Mouse (Mus musculus): ENCODE measurements at regions not wholly inside any gene's neighbourhood (a gene's known extent, or its start where the extent isn't known, plus 50 kb on each side); places are given as distances from the start of the nearest gene placed in this dataset.

DNA sequence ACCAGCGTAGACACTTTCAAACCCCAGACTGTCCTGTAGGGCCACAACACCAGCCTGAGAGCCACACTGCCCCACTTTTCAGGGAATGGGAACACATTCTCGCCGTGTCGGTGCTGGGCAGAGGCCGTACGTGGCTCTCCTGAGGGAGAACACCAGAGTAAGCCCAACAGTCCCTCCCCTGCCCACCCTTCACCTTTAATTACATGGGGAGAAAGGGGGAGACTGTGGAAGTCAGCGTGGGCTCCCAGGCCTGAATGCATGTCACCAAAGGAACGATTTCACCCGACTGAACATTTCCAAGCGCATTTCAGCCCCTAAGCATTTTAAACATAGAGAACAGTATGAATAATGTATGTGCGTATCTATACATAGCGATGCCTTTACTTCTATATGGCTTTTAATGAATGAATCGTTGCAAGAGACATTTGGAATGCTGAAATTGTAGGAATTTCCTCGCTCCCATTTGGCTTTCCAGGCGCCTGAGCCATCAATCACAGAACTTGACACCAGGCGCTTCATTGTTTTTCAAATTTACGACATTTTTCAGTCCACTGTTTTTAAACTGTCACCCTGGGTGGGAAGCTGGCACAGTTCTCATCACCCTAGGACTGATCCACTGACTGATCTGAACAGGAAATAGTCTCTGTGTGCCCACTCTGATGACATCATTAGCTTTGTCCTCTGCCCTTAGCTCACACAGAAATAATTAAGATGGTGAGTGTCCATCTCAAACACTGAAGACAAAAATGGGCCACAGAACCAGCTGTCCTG is 152.3 kb downstream of the Atp23 start:
- in situ Hi-C loops (cut with MboI, MseI) = no loop called here

GRCm38 (mm10) chr10:126734661-126735060 is 166.5 kb downstream of the Atp23 start:
- in situ Hi-C loops (cut with MboI, MseI) = no loop called here

- in situ Hi-C loops (cut with MboI, MseI) = no loop called here
Measured at GRCm38 (mm10) chr10:126727840-126728239, 173.3 kb downstream of the Atp23 start.

DNA sequence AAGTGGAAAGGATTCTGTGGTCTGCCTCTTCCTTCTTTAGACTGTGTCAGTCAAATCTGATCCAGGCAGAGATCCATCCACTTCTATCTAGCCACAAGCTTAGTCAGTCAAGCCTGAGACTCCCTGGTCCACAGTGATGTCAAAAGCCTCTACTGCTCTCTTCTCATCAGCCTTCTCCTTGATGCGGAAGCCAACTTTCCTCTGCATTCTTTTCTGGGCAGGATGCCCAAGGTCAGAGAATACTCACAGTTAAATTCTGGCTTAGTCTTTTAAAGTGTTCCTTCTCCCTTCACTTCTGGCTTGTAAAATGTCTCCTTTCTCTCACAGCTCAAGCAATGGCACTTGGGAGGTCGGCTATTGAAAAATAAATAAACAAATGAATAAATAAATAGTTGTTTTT is 183.2 kb downstream of the Atp23 start:
- in situ Hi-C loops (cut with MboI, MseI) = no loop called here

DNA sequence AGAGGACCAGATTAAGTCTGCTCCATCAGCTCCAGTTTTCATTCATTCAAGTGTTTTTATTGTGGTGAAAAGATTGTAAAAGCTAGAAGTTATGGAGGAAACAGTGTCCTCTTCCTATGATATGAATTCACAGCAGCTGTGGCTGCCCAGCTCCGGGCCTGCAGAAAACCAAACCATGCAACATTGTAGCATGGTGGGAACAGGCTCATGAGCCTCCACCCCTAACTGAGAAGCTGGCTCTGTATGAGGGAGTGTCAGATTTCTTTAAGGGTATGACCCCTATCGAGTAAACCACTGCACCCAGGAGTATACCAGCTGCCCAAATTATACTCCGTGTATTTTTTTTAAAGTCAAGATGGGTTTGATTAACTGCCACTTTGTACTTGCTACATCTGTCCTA is 189.4 kb downstream of the Atp23 start:
- in situ Hi-C loops (cut with MboI, MseI) = no loop called here

- in situ Hi-C loops (cut with MboI, MseI) = no loop called here
Measured at GRCm38 (mm10) chr10:126709219-126709917, 191.8 kb downstream of the Atp23 start.

- in situ Hi-C loops (cut with MboI, MseI) = no loop called here
Measured at GRCm38 (mm10) chr10:126708730-126709129, 192.4 kb downstream of the Atp23 start.

- in situ Hi-C loops (cut with MboI, MseI) = no loop called here
Measured at GRCm38 (mm10) chr10:126708215-126708614, 192.9 kb downstream of the Atp23 start.

GRCm38 (mm10) chr10:126697086-126697485 is 204.1 kb downstream of the Atp23 start:
- in situ Hi-C loops (cut with MboI, MseI) = no loop called here

- in situ Hi-C loops (cut with MboI, MseI) = no loop called here
Measured at GRCm38 (mm10) chr10:126690914-126691673, 210.1 kb downstream of the Atp23 start.

DNA sequence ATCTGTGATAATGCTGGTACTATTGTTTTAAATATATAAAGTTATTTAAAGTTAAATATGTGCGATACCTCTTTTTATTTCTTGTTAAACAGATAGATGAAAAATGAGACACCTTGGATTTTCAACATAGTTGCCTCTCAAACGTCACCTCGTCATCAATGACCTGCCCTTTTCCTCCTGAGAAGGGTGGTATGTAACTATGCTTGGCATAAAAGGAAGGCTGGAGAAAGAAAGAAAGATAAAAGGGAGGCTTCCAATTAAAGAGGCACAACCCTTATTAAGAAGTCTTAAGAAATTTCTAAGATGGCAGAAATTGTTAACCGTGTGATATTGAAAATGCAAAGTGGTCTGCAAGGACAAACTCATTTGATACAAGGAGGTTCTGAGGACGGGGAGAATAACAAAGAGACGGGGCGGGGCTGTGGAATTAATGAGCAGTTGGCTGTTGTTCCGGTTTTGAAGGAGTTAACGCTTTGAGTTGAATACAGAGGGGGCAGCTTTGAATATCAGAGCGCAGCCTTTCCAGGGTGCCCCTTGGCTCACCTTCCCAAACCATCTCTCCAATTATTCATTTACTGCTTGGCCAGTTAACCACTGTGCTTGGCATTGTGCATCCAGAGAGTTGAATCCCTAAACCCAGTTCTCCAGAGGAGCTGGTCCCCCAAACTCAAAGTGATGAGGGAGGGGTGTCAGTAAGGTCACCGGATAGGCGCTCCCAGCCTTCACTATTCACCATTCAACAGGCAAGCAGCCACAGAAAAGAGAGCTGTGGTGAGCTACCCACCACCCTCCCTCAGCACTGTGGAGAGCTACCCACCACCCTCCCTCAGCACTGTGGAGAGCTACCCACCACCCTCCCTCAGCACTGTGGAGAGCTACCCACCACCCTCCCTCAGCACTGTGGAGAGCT is 220.6 kb downstream of the Atp23 start:
- in situ Hi-C loops (cut with MboI, MseI) = no loop called here

- in situ Hi-C loops (cut with MboI, MseI) = no loop called here
Measured at GRCm38 (mm10) chr10:126679224-126680120, 221.7 kb downstream of the Atp23 start.

- in situ Hi-C loops (cut with MboI, MseI) = no loop called here
Measured at GRCm38 (mm10) chr10:126673437-126673836, 227.7 kb downstream of the Atp23 start.

- in situ Hi-C loops (cut with MboI, MseI) = no loop called here
Measured at GRCm38 (mm10) chr10:126664408-126665083, 236.6 kb downstream of the Atp23 start.

DNA sequence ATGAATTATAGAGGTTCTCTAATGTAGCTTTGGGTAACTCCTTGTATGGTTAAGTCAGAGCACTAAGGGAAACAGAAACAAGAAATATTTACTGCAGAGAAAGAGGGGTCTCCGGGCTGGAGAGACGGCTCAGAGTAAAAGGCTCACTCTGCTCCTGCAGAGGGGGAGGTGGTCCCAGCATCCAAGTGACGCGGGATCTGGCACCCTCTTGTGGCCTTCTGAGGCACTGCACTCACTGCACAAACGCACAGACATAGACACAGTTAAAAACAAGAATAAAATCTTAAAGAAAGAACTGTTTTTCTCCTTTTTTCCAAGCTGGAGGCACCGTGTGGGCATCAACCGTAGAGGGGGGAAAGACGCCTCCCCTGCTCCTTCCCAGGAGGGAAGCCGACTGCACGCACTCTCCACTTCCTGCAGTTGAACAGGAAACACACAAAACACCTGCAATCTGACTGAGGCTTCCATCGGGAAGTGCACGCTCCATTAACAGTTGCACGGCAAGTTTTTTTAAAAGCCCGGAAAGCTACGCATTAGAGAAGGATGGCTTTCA is 237.6 kb downstream of the Atp23 start:
- in situ Hi-C loops (cut with MboI, MseI) = no loop called here

DNA sequence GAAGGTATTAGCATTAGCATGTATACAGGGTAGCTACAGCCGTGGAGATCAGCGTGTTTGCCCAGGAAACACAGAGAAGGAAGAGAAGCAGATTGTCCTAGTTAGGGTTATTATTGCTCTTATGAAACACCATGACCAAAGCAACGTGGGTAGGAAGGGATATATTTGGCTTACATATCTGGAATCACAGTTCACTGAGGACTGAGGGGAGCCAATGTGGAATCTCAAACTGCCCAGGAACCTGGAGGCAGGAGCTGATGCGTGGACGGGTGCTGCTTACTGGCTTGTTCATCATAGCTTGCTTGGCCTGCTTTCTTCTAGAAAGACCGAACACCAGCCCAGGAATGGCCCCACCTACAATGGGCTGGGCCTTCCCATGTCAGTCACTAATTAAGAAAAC is 238.4 kb downstream of the Atp23 start:
- in situ Hi-C loops (cut with MboI, MseI) = no loop called here

DNA sequence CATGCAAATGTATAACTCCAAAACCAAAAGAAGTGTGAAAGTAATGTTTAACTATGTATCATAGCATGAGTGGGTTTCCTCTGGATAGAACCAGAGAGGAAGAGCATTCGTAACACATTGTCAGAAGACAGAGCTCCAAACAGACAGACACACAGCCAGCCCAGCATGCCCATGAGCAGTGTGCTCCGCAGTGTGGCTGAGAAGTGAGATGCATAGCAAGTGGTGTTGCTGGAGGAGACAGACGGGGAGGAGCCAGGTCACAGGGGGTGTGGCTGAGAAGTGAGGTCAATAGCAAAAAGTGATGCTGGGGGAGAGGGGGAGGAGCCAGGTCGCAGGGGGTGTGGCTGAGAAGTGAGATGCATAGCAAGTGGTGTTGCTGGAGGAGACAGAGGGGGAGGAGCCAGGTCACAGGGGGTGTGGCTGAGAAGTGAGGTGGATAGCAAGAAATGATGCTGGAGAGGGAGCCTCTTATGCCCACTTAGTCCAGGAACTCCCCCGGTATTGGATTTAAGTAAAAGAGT is 240.0 kb downstream of the Atp23 start:
- in situ Hi-C loops (cut with MboI, MseI) = no loop called here

GRCm38 (mm10) chr10:126660024-126660423 is 241.1 kb downstream of the Atp23 start:
- in situ Hi-C loops (cut with MboI, MseI) = no loop called here

DNA sequence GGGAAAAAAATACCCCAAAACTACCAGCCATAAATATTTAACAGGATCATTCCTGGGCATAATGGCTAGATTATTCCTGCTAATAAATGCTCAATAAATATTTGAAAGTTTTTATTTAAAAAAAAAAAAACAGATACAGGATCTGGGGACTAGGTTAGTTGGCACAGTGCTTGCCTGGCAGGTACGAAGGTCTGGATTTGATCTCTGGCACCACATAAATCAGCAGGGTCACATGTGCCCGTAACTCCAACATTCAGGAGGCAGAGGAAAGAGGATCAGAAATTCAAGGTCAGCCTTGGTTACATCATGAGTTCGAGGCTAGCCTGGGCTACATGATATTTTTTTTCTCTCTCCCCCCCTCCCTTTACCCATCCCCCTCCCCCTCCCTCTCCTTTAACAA is 248.5 kb downstream of the Atp23 start:
- in situ Hi-C loops (cut with MboI, MseI) = no loop called here
